Mouse (Mus musculus) hindbrain, postnatal 0 days (tissue): ENCODE measurements around the gene Acsl1. TPM values are rescaled to one million over a fixed set of nuclear protein-coding genes. Genes with fewer than 3 reads are reported as not detected.

Experiments
- ATAC-seq: fragments of 200-750 bp; cut with Nextera tagmentation; 2 replicates; pipeline ENCODE4 v1.8.0; 2017; ENCODE audit warnings: mild to moderate bottlenecking, moderate TSS enrichment, moderate library complexity
- DNase-seq: peaks from one replicate; pipeline ENCODE4 v3.0.0-alpha.2; 2015; ENCODE audit warnings: low spot score
- H3K27ac ChIP-seq: fragments of 300-500 bp; sonication (generic); 2 replicates; pipeline ENCODE4 v1.5.1; 2014; ENCODE audit warnings: mild to moderate bottlenecking
- H3K27me3 ChIP-seq: fragments of 300-500 bp; sonication (generic); 2 replicates; pipeline ENCODE4 v1.6.1; 2014; ENCODE audit warnings: low read length, mixed read lengths; ENCODE audit not compliant: insufficient read depth
- H3K36me3 ChIP-seq: fragments of 300-500 bp; sonication (generic); 2 replicates; pipeline ENCODE4 v1.6.1; 2014; ENCODE audit warnings: low read length, mixed read lengths; ENCODE audit not compliant: insufficient read depth
- H3K4me1 ChIP-seq: fragments of 300-500 bp; sonication (generic); 2 replicates; pipeline ENCODE4 v1.6.1; 2014; ENCODE audit warnings: antibody characterized with exemption, low read length, mixed read lengths; ENCODE audit not compliant: insufficient read depth
- H3K4me2 ChIP-seq: fragments of 300-500 bp; sonication (generic); 2 replicates; pipeline ENCODE4 v1.6.1; 2014; ENCODE audit warnings: low read depth, mild to moderate bottlenecking, low read length, moderate library complexity, mixed read lengths
- H3K4me3 ChIP-seq: fragments of 300-500 bp; sonication (generic); 2 replicates; pipeline ENCODE4 v1.5.1; 2014; ENCODE audit warnings: low read length
- H3K9ac ChIP-seq: fragments of 300-500 bp; sonication (generic); replicated peaks from 2 replicates; pipeline ENCODE4 v1.6.1; 2014; ENCODE audit warnings: mild to moderate bottlenecking, low read length, moderate library complexity, mixed read lengths
- H3K9me3 ChIP-seq: fragments of 300-500 bp; sonication (generic); 2 replicates; pipeline ENCODE4 v1.6.1; 2016; ENCODE audit warnings: low read length, mixed read lengths
- CTCF ChIP-seq: IDR thresholded peaks from 2 replicates; pipeline ENCODE4 v1.5.1; 2016; ENCODE audit warnings: antibody characterized with exemption, control low read depth, low read depth
- WGBS: fragments of 180-500 bp; shearing (Covaris S2); extraction: QIAGEN DNeasy Blood & Tissue Kit; methylation state at CpG from one replicate; pipeline ENCODE4 v1.1.7; 2014; 5-methylcytosine and 5-hydroxymethylcytosine counted together
- polyA plus RNA-seq: library from polyadenylated mRNA; unstranded; fragments of >200 nt; fragmentation: Nextera tagmentation; extraction: Ambion mirVana; gene quantifications from 2 replicates; pipeline ENCODE4 v1.2.1, GENCODE M21; 2015
- total RNA-seq: library from RNA; depleted of rRNA; stranded (reverse); fragments of >200 nt; gene quantifications from 2 replicates; pipeline ENCODE4 v1.2.3, GENCODE M21; 2014

Acsl1 gene
- total and polyA plus RNA-seq, 2 experiments from 2014 or later: 25.6 to 29.0 TPM

- Histone ChIP-seq H3K4me1 (peaks cover 5% of the 10 kb centered on the region; the same call in 1 of the 2 replicates), H3K4me3 (no peak overlapping the region), H3K36me3 (no peaks in the 10 kb centered on the region), H3K27me3 (no peaks in the 10 kb centered on the region), H3K4me2 (no peak overlapping the region), H3K9ac (no peak overlapping the region), H3K27ac (no peak overlapping the region), H3K9me3 (no peaks in the 10 kb centered on the region)
- no peak for DNase-seq
- 67% methylated on average over 7 of the region's 7 CpGs for WGBS
- no peak for ATAC-seq
- no peak for TF ChIP-seq CTCF
Measured at GRCm38 (mm10) chr8:46543191-46543590, 72.4 kb downstream of the Acsl1 start.

GRCm38 (mm10) chr8:46543662-46544061 lies 72.8 kb downstream of the Acsl1 start:
- no peak for ATAC-seq
- Histone ChIP-seq H3K36me3 (no peaks in the 10 kb centered on the region), H3K27ac (no peak overlapping the region), H3K9me3 (no peaks in the 10 kb centered on the region), H3K9ac (no peak overlapping the region), H3K4me1 (peaks cover 5% of the 10 kb centered on the region; the same call in 1 of the 2 replicates), H3K4me3 (no peak overlapping the region), H3K4me2 (no peak overlapping the region), H3K27me3 (no peaks in the 10 kb centered on the region)
- 67% methylated on average over 6 of the region's 6 CpGs for WGBS
- no peak for TF ChIP-seq CTCF
- no peak for DNase-seq

GRCm38 (mm10) chr8:46545854-46546253 lies 75.0 kb downstream of the Acsl1 start:
- ATAC-seq: no peak
- H3K9ac ChIP-seq: no peak overlapping the region
- WGBS: 80% methylated on average over 5 of the region's 5 CpGs
- H3K27ac ChIP-seq: no peak overlapping the region
- TF ChIP-seq CTCF: no peak
- no peaks in the 10 kb centered on the region for H3K36me3 ChIP-seq
- no peak overlapping the region for H3K4me3 ChIP-seq
- no peak for DNase-seq
- no peaks in the 10 kb centered on the region for H3K4me1 ChIP-seq
- H3K27me3 ChIP-seq: no peaks in the 10 kb centered on the region
- H3K4me2 ChIP-seq: no peak overlapping the region
- no peaks in the 10 kb centered on the region for H3K9me3 ChIP-seq

GRCm38 (mm10) chr8:46546431-46547176 lies 75.8 kb downstream of the Acsl1 start:
- no peaks in the 10 kb centered on the region for H3K27me3 ChIP-seq
- H3K9me3 ChIP-seq: no peaks in the 10 kb centered on the region
- TF ChIP-seq CTCF: no peak
- no peak for ATAC-seq
- WGBS: 67% methylated on average over 11 of the region's 11 CpGs
- no peaks in the 10 kb centered on the region for H3K36me3 ChIP-seq
- peak; percentile 4 for DNase-seq
- no peak overlapping the region for H3K4me2 ChIP-seq
- H3K4me3 ChIP-seq: no peak overlapping the region
- H3K4me1 ChIP-seq: no peaks in the 10 kb centered on the region
- H3K27ac ChIP-seq: no peak overlapping the region
- no peak overlapping the region for H3K9ac ChIP-seq

- peak; percentile 78 for DNase-seq
- no peaks in the 10 kb centered on the region for H3K27me3 ChIP-seq
- WGBS: 49% methylated on average over 4 of the region's 4 CpGs
- no peak overlapping the region for H3K27ac ChIP-seq
- H3K36me3 ChIP-seq: no peaks in the 10 kb centered on the region
- 0 out of 2 replicates have a peak, but pooled peaks cover under 1% of the 10 kb centered on the region for H3K4me1 ChIP-seq
- H3K9ac ChIP-seq: no peak overlapping the region
- no peak overlapping the region for H3K4me2 ChIP-seq
- peak; percentile 83 for TF ChIP-seq CTCF
- H3K4me3 ChIP-seq: no peak overlapping the region
- H3K9me3 ChIP-seq: no peaks in the 10 kb centered on the region
- ATAC-seq: no peak
Measured at GRCm38 (mm10) chr8:46547245-46547644, 76.4 kb downstream of the Acsl1 start.

- TF ChIP-seq CTCF: no peak
- H3K9me3 ChIP-seq: no peaks in the 10 kb centered on the region
- no peaks in the 10 kb centered on the region for H3K27me3 ChIP-seq
- 0 out of 2 replicates have a peak, but pooled peaks cover 4% of the 10 kb centered on the region for H3K4me1 ChIP-seq
- ATAC-seq: no peak
- no peaks in the 10 kb centered on the region for H3K36me3 ChIP-seq
- no peak overlapping the region for H3K9ac ChIP-seq
- 87% methylated on average over 8 of the region's 8 CpGs for WGBS
- H3K4me3 ChIP-seq: no peak overlapping the region
- H3K4me2 ChIP-seq: no peak overlapping the region
- no peak for DNase-seq
- no peak overlapping the region for H3K27ac ChIP-seq
Measured at GRCm38 (mm10) chr8:46550058-46550457, 79.2 kb downstream of the Acsl1 start.

- WGBS: 53% methylated on average over 4 of the region's 4 CpGs
- H3K27ac ChIP-seq: no peak overlapping the region; the same call in 1 of the 2 replicates
- ATAC-seq (no peak), DNase-seq (peak; percentile 2)
- no peaks in the 10 kb centered on the region for H3K27me3 ChIP-seq
- H3K36me3 ChIP-seq: no peaks in the 10 kb centered on the region
- no peaks in the 10 kb centered on the region for H3K9me3 ChIP-seq
- H3K9ac ChIP-seq: peak overlapping the region; percentile 59; the same call in 1 of the 2 replicates
- H3K4me2 ChIP-seq: peak overlapping the region; percentile 65
- 0 out of 2 replicates have a peak, but pooled peaks cover 4% of the 10 kb centered on the region for H3K4me1 ChIP-seq
- H3K4me3 ChIP-seq: peak overlapping the region; percentile 75
- no peak for TF ChIP-seq CTCF
Measured at GRCm38 (mm10) chr8:46551029-46551428, 80.2 kb downstream of the Acsl1 start.
